Mouse (Mus musculus) embryonic facial prominence, embryonic 10.5 days (tissue): ENCODE results near the gene Dhx9. TPM values are rescaled to one million over a fixed set of nuclear protein-coding genes. Genes with fewer than 3 reads are reported as not detected.
A peak's percentile ranks its signal among the peaks of the same experiment; 100 is the strongest.
"Not testable (repeated sequence)": the region's sequence is repeated elsewhere in the genome, so short reads cannot be mapped to it uniquely, and the experiment has no call there.

Source experiments
- DNase-seq: peaks from one replicate; pipeline ENCODE4 v3.0.0-alpha.2; 2017; ENCODE audit warnings: low spot score
- H3K27ac ChIP-seq: fragments of 300-500 bp; sonication (generic); replicated peaks from 2 replicates; pipeline ENCODE4 v1.5.1; 2016; ENCODE audit warnings: mild to moderate bottlenecking
- H3K27me3 ChIP-seq: fragments of 300-500 bp; sonication (generic); replicated peaks from 2 replicates; pipeline ENCODE4 v1.6.1; 2016; ENCODE audit warnings: low read depth, mild to moderate bottlenecking; ENCODE audit not compliant: poor library complexity, severe bottlenecking
- H3K36me3 ChIP-seq: fragments of 300-500 bp; sonication (generic); replicated peaks from 2 replicates; pipeline ENCODE4 v1.6.1; 2016; ENCODE audit warnings: mild to moderate bottlenecking, moderate library complexity
- H3K4me1 ChIP-seq: fragments of 300-500 bp; sonication (generic); 2 replicates; pipeline ENCODE4 v1.6.1; 2016
- H3K4me3 ChIP-seq: fragments of 300-500 bp; sonication (generic); 2 replicates; pipeline ENCODE4 v1.5.1; 2016; ENCODE audit warnings: mild to moderate bottlenecking, moderate library complexity
- H3K9me3 ChIP-seq: fragments of 300-500 bp; sonication (generic); 2 replicates; pipeline ENCODE4 v1.6.1; 2016; ENCODE audit warnings: mild to moderate bottlenecking
- WGBS: fragments of 180-500 bp; shearing (Covaris S2); methylation state at CpG from one replicate; pipeline ENCODE4 v1.1.7; 2016; 5-methylcytosine and 5-hydroxymethylcytosine counted together
- polyA plus RNA-seq: library from polyadenylated mRNA; unstranded; fragments of >200 nt; fragmentation: Nextera tagmentation; extraction: Ambion mirVana; gene quantifications from 2 replicates; pipeline ENCODE4 v1.2.1, GENCODE M21; 2016

The Dhx9 gene
- polyA plus RNA-seq, 1 experiment from 2014 or later, result 44.3 TPM

DNA sequence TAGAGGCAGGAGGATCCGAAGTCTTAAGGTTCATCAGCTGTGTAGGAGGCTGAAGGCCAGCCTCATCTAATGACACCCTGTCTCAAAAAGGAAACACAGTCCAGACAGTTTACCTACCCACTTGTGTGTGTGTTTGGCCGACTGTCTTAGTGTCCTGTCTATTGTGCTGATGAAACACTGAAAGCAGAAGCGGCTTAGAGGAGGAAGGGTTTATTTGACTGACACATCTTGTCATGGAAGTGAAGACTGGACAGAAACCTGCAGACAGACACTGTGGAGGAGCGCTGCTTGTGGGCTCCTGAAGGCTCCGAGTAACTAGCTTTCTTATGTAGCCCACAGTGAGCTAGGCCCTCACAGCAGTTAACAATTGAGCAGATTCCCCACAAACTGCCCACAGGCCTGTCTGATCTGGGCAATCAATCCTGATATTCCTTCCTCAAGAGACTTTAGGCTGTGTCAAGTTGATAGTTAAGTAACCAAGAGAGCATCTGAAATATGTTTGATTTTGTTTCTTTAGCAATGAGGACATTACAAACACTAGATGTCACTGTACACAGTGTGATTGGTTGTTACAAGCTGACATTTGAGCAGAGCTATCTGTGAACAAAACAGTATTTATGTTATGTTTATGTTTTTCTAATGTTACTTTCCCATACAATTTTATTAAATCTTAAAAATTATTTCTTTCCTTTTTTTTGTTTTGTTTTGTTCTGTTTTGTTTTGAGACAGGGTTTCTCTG is 53.4 kb downstream of the Dhx9 start:
- Histone ChIP-seq H3K9me3 (no peaks in the 10 kb centered on the region), H3K27ac (no peak overlapping the region), H3K36me3 (no peaks in the 10 kb centered on the region), H3K4me1 (no peaks in the 10 kb centered on the region), H3K4me3 (no peak overlapping the region), H3K27me3 (no peaks in the 10 kb centered on the region)
- no peak for DNase-seq
- 86% methylated on average over 5 of the region's 5 CpGs for WGBS

DNA sequence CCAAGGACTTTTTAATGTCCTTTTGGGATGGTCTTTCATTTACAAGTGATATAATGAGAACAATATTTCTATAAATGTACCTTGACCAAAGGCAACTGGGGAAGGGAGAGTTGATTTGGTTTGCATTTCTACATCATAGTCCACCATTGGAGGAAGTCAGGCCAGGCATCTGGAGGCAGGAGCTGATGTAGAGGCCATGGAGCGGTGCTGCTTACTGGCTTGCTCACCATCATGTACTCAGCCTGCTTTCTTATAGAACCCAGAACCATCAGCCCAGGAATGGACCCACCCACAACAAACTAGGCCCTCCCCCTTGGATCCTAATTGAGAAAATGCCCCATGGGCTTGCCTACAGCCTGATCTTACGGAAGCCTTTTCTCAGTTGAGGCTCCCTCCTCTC is 55.1 kb downstream of the Dhx9 start:
- Histone ChIP-seq H3K9me3 (no peaks in the 10 kb centered on the region), H3K36me3 (no peaks in the 10 kb centered on the region), H3K4me1 (no peaks in the 10 kb centered on the region), H3K4me3 (no peak overlapping the region), H3K27ac (no peak overlapping the region), H3K27me3 (no peaks in the 10 kb centered on the region; the same call in 1 of the 2 replicates)
- 87% methylated on average over 2 of the region's 2 CpGs for WGBS
- no peak for DNase-seq

DNA sequence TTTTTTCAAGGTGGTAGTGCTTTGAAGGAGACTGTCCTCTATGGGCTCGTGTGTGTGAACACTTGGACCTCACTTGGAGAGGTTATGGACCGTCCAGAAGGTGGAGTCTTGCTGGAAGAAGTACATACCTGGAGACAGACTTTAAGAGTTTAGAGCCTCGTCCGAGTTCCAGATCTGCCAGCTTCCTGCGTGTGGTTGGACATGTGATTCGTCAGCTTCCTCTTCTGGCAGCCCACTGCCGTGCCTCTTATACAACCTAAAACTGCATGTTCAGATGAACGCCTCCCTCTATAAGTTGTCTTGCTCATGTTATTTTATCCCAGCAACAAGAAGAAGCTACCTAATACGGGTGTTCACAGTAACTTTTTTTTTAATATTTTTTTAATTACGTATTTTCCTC is 55.8 kb downstream of the Dhx9 start:
- WGBS, result 88% methylated on average over 10 of the region's 10 CpGs

GRCm38 (mm10) chr1:153431158-153431557 is 56.3 kb downstream of the Dhx9 start:
- no peaks in the 10 kb centered on the region for H3K36me3 ChIP-seq
- no peak for DNase-seq
- 77% methylated on average over 7 of the region's 7 CpGs for WGBS
- no peak overlapping the region for H3K4me3 ChIP-seq
- H3K27me3 ChIP-seq, result peaks cover 12% of the 10 kb centered on the region
- H3K9me3 ChIP-seq, result no peaks in the 10 kb centered on the region
- no peaks in the 10 kb centered on the region for H3K4me1 ChIP-seq
- H3K27ac ChIP-seq, result no peak overlapping the region

More for the DNA sequence above, 55.8 kb downstream of the Dhx9 start:
- Histone ChIP-seq H3K9me3 (no peaks in the 10 kb centered on the region), H3K27ac (no peak overlapping the region), H3K27me3 (peaks cover 6% of the 10 kb centered on the region), H3K4me3 (no peak overlapping the region), H3K4me1 (no peaks in the 10 kb centered on the region), H3K36me3 (no peaks in the 10 kb centered on the region)
- DNase-seq, result no peak

DNA sequence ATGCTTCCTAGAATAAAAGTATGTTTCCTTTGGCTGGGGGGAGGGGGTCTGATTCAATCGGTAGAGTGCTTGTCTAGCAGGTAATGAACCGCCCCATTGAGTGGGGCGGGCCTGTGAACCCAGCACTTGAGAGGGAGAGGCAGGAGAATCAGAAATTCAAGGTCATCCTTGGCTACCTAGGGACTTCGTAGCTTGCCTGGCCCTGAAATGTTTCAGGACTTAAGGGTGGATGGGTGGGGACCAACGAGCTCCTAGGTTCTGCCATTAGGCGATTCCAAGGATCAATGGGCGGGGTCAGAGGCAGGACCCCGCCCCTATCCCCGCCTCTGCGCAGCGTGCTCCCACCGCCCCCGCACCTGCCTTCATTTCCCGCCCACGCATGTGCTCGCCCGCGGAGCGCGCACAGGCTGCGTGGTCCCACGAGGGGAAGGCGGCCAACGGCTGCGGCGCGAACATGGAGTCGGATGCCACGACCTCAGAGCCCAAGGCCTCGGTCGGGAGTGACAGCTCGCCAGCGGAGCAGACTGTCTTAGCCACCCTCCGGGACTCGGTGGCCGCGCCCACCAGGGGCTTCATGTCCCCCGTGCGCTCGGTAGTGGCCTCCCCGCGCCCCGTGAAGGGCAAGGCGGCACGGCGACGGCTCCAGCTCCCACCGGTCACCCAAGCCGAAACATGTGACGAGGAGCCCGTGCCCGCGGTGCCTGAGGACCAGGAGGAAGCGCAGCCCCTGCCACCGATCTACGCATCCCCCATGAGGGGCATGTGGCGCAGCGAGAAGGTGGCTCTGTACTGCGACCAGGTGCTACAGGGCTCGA is 62.5 kb downstream of the Dhx9 start, which contains the start of gene Shcbp1l:
Gene Shcbp1l, plus strand, starts transcription at position 393 of the 815 bp plus-strand sequence.
- H3K4me3 ChIP-seq, result peak within 1 kb of the TSS; percentile 74
- peak within 1 kb of the TSS; percentile 57 for H3K27ac ChIP-seq
- 3% methylated on average over 60 of the region's 60 CpGs for WGBS
- no peaks in the 10 kb centered on the region for H3K36me3 ChIP-seq
- peak; percentile 77 for DNase-seq
- peaks cover 15% of the 10 kb centered on the region for H3K4me1 ChIP-seq
- H3K27me3 ChIP-seq, result peaks cover 37% of the 10 kb centered on the region
- no peaks in the 10 kb centered on the region for H3K9me3 ChIP-seq

DNA sequence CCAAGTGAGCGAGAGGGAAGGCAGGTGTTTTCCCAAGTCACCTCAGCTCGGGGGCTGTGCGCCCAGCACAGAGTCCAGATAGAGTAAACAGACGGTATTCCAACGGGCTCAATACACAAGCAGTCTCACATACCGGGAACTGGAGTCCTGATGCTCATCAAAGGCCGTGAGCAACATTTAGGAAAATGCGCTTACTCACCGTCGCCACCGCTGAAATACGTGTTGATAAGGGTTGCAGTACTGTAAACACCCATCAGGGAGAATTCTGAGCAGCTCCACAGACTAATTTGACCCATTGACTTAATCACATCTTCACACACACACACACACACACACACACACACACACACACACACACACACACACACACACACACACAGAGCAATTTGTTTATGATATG is 63.2 kb downstream of the Dhx9 start:
- peaks cover 37% of the 10 kb centered on the region for H3K27me3 ChIP-seq
- H3K4me1 ChIP-seq, result peaks cover 15% of the 10 kb centered on the region
- WGBS, result 42% methylated on average over 12 of the region's 12 CpGs
- no peaks in the 10 kb centered on the region for H3K9me3 ChIP-seq
- no peak overlapping the region for H3K27ac ChIP-seq
- peak overlapping the region; percentile 74 for H3K4me3 ChIP-seq
- H3K36me3 ChIP-seq, result no peaks in the 10 kb centered on the region
- DNase-seq, result no peak

GRCm38 (mm10) chr1:153417805-153418204 is 69.7 kb downstream of the Dhx9 start:
- not testable (repeated sequence) for DNase-seq, H3K4me3 ChIP-seq, H3K9me3 ChIP-seq, H3K27me3 ChIP-seq, H3K4me1 ChIP-seq, H3K27ac ChIP-seq, H3K36me3 ChIP-seq
- 74% methylated on average over 4 of the region's 4 CpGs for WGBS

DNA sequence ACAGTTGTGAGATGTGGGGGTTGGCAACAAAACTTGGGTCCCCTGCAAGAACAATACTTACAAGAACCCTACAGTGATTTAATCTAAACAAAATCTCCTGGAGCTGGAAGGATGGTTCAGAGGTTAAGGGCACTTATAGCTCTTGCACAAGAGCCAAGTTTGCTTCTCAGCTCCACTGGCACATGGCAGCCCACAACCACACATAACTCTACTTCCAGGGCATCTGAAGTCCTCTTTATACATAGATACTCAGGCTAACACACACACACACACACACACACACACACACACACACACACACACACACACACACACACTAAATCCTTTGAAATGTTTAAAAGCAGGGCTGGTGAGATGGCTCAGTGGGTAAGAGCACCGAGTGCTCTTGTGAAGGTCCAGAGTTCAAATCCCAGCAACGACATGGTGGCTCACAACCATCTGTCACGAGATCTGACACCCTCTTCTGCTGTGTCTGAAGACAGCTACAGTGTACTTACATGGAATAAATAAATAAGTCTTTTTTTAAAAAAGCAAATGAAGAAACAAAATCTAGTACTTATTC is 71.1 kb downstream of the Dhx9 start:
- H3K36me3 ChIP-seq, H3K9me3 ChIP-seq, H3K4me1 ChIP-seq, DNase-seq, H3K4me3 ChIP-seq, H3K27ac ChIP-seq, H3K27me3 ChIP-seq: not testable (repeated sequence)
- WGBS, result 82% methylated on average over 3 of the region's 3 CpGs

DNA sequence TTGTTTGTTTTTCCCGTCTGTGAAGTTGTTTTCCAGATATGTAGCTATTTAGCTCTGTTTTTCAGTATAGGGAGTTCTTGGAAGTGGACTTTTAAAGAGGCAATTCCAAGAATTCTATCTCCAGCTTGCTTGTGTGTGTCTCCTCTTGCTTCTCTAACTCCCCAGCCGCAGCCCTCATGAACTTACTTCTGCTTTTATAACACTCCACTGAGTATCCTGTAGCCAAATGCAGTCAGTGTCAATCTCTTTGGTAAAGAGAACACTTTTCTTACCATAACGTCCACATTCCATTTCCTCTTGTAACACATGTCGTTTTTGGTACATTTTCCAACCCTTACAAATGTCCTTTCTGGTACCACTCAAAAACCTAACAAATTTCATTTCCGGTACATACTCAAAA is 71.7 kb downstream of the Dhx9 start:
- not testable (repeated sequence) for H3K4me3 ChIP-seq, H3K36me3 ChIP-seq, H3K4me1 ChIP-seq, DNase-seq, H3K27ac ChIP-seq, H3K27me3 ChIP-seq, H3K9me3 ChIP-seq
- 79% methylated on average over 2 of the region's 5 CpGs for WGBS

DNA sequence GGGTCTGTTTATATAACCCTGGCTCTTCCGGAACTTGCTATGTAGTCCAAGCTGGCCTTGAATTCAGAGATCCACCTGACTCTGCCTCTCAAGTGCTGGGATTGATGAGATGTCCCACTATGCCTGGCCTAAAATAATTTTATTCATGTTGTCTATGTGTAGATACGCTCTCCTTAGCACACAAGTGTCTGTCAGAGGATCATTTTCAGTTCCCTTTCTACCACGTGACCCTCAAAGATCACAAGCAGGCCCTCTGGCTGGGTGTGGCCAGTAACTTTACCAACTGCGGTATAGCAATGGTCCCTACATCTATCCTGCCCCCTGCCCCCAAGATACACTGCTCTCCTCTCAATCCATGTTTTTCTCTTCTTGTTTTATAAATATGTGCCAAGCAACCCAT is 72.5 kb downstream of the Dhx9 start:
- Histone ChIP-seq H3K4me3 (no peak overlapping the region), H3K36me3 (no peaks in the 10 kb centered on the region), H3K4me1 (no peaks in the 10 kb centered on the region), H3K27ac (no peak overlapping the region), H3K9me3 (no peaks in the 10 kb centered on the region), H3K27me3 (no peaks in the 10 kb centered on the region)
- 91% methylated on average over 4 of the region's 4 CpGs for WGBS
- DNase-seq, result no peak

- not testable (repeated sequence) for DNase-seq, H3K4me1 ChIP-seq, H3K27me3 ChIP-seq, H3K27ac ChIP-seq, H3K36me3 ChIP-seq, H3K9me3 ChIP-seq, H3K4me3 ChIP-seq
- 90% methylated on average over 24 of the region's 24 CpGs for WGBS
Measured at GRCm38 (mm10) chr1:153414114-153414723, 73.2 kb downstream of the Dhx9 start.

- not testable (repeated sequence) for H3K27me3 ChIP-seq, H3K36me3 ChIP-seq, DNase-seq, H3K4me3 ChIP-seq, H3K27ac ChIP-seq, H3K4me1 ChIP-seq, H3K9me3 ChIP-seq
- 88% methylated on average over 13 of the region's 13 CpGs for WGBS
Measured at GRCm38 (mm10) chr1:153413397-153414020, 74.0 kb downstream of the Dhx9 start.
